Mouse (Mus musculus) left cerebral cortex, adult 11 months (tissue): ENCODE measurements at regions not wholly inside any gene's neighbourhood (a gene's known extent, or its start where the extent isn't known, plus 50 kb on each side); places are given as distances from the start of the nearest gene placed in this dataset.
"Not testable (repeated sequence)": the region's sequence is repeated elsewhere in the genome, so short reads cannot be mapped to it uniquely, and the experiment has no call there.

Source experiments
- DNase-seq: peaks from one replicate; pipeline ENCODE4 v3.0.0; 2022; ENCODE audit warnings: low spot score

DNA sequence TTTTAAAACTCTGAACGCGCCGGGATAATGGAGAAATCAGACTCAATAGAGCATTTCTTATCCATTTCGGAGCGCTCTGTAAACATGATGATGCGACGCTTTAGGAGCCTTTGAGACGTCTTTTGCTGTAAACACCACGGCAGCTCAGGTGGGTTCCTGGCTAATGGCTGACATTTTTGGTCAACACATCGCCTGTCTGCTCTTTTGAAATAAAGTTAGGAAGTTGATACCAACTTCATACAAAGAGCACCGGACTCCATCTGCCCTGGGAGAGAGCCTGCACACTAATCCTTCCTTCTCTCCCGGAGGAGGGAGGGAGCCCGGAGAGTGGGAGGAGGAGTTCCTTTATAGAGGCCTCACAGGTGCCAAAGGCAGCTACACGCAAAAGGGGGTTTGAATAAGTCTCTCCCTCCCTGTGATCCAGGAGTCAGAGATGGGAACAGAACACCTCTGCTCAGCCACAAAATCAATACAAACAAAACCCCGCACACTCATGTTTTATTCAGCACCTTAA lies 63.8 kb upstream of the Srsf6 start:
- DNase-seq: no peak

DNA sequence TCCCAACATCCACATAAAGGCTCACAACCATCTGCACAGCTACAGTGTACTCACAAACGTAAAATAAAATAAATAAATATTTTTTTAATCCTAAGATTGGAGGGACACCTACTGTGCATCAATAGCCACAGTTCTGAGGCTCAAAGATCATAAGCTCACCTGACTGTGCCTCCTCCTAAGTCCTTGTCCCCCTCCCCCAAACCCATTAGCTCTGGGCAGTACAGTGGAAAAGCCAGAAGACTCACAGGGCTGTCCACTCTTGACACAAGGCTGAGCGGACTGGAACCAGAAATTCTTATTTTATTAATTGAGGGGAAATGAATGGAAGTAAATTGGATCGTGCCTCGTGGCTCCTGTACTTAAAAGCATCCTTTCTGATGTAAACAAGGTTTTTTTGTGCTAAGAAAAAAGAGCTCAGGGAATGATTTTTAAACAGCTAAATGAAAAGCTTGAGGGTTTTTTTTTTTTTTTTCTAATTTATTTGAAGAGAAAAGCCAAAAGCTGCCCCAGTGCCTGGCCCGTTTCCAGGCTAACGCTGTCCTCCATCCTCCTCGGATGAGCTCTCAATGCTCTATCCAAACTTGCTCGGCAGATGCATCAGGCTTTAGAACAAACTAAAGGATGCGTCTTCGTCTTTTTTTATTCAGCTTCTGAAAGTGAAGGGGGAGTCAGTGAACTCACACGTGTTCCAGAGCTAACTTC lies 64.6 kb upstream of the Srsf6 start:
- DNase-seq: no peak

DNA sequence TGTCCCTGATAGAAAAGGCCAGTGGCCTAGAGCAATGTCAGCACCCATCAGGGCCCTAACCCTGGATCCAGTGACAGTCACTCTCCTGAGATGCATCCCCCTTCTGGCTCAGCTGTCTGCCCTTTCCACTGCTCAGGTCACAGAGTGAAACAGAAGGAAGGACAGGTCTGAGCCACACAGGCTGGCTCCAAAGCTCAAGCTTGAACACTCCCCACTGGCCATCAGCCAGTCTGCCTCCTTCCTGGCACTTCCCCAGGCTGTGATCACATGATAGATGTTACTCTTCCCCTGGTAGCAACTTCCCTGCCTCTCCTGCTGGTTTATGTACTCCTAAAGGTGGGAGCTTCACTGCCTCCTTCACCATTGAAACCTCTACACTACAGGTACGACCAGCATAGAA lies 66.8 kb upstream of the Srsf6 start:
- no peak for DNase-seq

GRCm38 (mm10) chr2:162854606-162855005 lies 76.7 kb upstream of the Srsf6 start:
- DNase-seq: no peak

DNA sequence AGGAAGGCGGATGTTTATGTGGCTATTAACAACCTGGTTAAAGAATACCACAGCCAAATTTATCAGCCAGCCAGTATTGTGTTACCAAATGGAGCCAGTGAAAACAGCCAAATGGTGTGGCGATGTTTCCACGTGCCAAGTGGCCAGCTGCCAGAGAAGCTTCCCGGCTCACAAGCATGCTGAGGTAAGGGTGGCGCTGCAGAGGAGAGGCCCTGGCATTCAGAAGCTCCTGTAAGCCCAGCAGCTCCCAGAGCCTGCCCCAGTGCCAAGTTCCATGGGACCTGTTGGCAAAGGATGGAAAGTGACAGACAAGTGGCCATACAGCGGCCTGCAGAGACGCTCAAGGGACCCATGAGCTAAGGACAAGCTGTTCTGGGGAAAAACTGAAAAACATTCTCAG lies 77.8 kb upstream of the Srsf6 start:
- no peak for DNase-seq

DNA sequence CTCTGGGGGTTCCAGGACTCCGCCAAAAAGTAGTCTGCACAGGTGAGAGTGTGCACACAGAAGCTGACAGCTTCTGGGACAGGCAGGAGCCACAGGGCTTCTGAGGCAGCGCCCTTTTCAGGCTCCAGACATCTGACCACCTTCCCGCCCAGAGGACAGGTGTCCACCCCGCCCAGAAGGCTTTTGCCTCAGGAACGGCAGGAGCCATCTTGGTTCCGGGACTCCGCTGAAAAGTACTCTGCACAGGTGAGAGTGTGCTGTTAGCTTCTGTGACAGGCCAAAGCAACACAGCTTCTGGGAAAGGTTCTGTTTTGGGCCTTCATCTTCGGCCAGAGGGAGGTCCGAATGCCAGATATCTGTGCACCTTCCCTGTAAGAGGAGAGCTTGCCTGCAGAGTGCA lies 89.6 kb upstream of the Srsf6 start:
- not testable (repeated sequence) for DNase-seq

GRCm38 (mm10) chr2:162837776-162838175 lies 93.6 kb upstream of the Srsf6 start:
- no peak for DNase-seq

GRCm38 (mm10) chr2:162833741-162834140 lies 97.6 kb upstream of the Srsf6 start:
- DNase-seq: no peak

DNA sequence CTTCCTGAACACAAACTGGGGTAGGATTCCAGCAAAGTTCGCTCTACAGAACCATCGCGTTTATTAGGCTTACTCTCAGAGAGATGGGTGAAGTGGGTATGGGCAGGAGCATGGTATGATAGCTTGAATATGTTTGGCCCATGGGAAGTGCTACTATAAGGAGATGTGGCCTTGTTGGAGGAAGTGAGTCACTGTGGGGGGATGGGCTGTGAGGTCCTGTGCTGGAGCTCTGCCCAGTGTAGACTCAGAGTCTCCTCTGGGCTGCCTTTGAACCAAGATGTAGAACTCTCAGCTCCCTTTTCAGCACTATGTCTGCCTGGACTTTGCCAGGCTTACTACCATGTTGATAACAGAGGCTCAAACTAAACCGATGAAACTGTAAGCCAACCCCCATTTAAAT lies 112.5 kb upstream of the Srsf6 start:
- DNase-seq: no peak

DNA sequence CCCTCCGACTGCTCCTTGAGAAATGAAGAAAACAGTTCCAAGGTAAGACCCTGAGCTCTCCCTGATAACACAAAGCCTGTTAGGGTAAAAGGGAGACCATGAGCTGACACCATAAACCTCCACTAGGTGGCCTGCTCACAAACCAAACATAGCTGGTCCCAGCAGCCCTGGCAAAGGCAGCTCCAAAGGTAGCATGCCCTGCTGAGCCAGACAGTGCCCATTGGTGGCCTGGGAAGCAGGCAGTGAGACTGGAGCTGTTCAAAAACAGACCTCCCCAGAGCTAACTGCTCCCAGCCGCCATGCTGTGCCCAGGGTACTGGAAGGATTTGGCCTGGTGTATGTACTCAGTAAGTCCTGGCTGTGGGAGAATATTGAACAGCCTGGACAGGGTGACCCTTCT lies 117.1 kb upstream of the Srsf6 start:
- DNase-seq: no peak

GRCm38 (mm10) chr2:162807747-162808146 lies 123.6 kb upstream of the Srsf6 start:
- peak; percentile 14 for DNase-seq

DNA sequence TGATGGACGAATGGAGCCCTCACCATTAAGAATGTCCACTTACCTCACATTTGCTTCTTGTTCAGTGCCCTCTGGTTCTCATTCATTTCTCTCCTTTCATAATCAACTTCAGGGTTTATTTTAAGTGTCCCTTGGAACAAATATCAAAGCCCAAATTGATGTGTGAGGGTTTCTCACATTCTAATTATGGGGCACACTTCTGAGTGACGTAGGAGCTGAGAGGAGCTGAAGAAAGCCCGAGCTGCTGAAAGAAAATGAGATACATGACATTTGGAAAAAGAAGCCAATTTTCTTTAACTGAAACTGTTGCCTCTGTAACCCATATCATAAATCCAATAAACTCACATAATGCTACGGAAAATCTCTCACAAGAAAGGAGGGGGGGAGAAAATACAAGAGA lies 134.8 kb upstream of the Srsf6 start:
- DNase-seq: no peak

GRCm38 (mm10) chr2:162794285-162794684 lies 133.3 kb upstream of the Ptprt start:
- no peak for DNase-seq

DNA sequence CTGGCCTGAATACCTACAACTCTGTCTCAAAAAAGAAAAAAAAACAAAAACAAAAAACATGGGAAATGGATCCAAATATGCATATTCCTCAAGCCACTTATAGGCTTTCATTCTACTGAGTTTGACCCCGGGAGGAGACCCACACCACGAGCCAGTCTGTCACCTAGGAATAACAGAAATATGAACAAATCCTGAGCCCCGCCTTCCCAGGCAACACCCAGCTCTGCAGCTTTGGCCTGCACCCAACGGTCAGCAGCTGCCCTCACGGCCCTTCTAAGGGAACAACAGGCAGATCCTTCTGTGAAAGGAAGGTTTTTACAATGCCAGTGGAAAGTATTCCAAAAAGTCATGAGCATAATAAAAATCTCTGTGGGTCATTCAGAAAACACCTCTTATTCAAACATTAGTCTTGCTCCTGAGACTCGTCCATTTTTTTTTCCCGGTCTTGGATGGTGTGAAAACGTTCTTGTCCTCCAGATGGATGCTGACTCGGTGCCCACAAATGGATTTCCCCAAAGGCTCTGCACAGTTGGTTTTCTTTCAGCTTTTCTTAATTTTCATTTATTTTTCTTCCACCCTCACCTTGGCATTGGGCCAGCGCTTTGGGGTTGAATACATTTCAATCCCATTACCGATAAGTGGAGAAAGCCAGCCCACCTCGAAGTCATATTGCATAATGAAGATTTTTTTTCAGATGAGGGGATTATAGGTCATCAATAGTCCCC lies 130.6 kb upstream of the Ptprt start:
- no peak for DNase-seq

DNA sequence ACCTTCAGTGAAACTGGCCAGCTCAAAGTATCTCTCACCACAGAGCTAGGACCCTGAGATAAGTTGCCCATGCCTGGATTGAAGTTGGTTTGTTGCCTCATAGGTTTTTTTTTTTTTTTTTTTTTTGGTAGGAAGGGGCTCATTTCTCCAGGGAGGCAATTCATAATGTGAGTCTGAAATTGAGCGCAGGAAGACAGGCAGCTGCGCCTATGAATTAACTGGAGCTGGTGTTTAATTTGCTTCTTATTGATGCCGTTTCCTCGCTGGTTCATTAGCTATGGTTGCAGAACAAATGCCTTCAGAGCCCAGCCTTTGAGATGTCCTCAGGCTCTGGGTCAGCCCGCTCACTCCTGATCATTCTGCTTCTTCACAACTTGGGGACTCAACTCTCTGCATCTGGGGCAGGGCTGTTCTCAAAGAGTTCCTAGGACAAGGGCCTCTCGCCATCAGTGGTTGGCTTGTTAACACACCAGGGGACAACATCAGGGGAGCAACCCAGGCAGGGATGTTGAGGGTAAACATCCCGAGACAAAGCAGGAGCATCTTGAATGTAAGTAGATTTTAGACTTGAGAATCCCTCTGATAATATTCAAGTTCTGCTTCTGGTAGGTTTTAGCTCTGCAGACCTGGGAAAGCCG lies 123.3 kb upstream of the Ptprt start:
- DNase-seq: no peak

DNA sequence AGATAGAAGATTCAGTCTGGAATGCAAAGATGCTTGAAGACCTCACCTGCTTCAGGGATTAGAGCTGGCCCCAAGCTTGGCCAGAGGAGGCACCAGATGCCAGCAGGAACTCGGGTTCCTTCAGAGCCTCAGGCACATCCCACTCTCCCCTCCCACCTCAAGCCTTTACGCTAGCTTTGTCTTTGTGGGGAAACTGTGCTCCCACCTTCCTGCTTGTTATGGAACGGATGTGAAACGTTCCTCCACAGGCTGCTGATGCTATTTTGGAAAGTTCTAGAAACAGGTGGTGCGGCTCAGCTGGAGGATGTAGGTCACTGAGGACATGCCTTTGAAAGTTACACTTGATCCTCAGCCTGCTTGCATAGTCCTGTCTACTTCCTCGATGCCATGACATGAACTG lies 120.7 kb upstream of the Ptprt start:
- no peak for DNase-seq

DNA sequence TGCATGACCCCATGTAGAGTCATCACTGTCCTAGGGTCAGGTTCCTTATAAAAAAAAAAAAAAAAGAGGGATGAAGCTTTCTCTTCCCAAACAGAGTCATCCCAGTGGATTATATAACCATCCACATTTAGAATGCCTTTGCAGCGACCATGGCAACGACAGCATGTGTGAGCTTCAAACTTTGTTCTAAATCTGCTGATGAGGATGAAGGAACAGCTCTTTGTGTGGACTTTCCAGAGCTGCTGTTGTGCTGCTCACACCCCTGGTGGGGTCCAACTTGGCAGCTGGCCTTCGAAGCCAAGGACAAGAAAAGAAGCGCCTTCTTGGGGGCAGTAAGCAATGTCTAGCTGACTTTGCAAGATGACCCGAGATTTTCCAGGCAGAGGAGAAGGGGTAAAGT lies 115.6 kb upstream of the Ptprt start:
- peak; percentile 43 for DNase-seq

DNA sequence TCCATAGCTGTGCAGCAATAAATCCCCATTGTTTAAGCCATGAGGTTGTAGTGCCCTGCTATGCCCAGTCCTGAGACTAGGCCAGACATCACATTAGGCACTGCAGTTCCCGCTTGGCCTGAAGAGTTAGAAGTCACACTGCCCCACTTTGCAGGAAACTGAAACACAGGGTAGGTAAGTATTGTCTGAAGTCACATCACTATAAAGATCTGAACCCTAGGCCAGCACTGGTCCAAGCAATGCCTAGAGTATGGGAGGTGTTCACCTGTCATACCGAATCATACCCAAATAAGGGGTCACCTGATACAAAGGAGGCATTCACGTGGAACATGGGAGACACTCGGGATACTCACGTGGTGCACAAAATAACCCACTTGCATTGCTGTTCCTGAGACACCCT lies 111.6 kb upstream of the Ptprt start:
- DNase-seq: no peak

GRCm38 (mm10) chr2:162769711-162770428 lies 108.9 kb upstream of the Ptprt start:
- no peak for DNase-seq

DNA sequence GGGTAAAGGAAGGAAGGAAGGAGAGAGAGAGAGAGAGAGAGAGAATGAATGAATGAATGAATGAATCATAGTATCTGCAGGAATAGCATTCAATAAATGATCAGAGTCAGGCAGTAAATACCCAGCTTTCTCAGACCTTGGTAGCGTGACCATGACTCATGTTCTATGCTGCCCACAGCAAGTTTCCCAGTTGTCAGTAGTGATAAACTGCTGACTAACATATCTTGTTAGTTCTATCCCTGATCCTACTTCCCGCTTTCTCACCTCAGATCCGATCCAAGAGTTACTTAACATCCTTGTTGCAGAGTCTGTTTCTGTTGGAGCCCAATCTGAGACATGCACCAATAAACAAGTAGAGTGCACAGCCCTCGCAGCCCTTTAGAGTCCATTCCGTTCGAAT lies 103.1 kb upstream of the Ptprt start:
- DNase-seq: no peak

- no peak for DNase-seq
These were observed 79.6 kb upstream of the Ptprt start for GRCm38 (mm10) chr2:162740523-162740922.

GRCm38 (mm10) chr2:162735761-162736160 lies 74.8 kb upstream of the Ptprt start:
- DNase-seq: no peak

GRCm38 (mm10) chr2:162734286-162734685 lies 73.3 kb upstream of the Ptprt start:
- no peak for DNase-seq
